Mouse (Mus musculus): ENCODE measurements around the gene Ybx1. TPM values are rescaled to one million over a fixed set of nuclear protein-coding genes. Genes with fewer than 3 reads are reported as not detected.

Ybx1 gene
- 2,013 and 2,112 TPM in 2 replicates for polyA plus RNA-seq (2012; ENCODE audit: low replicate concordance)

DNA sequence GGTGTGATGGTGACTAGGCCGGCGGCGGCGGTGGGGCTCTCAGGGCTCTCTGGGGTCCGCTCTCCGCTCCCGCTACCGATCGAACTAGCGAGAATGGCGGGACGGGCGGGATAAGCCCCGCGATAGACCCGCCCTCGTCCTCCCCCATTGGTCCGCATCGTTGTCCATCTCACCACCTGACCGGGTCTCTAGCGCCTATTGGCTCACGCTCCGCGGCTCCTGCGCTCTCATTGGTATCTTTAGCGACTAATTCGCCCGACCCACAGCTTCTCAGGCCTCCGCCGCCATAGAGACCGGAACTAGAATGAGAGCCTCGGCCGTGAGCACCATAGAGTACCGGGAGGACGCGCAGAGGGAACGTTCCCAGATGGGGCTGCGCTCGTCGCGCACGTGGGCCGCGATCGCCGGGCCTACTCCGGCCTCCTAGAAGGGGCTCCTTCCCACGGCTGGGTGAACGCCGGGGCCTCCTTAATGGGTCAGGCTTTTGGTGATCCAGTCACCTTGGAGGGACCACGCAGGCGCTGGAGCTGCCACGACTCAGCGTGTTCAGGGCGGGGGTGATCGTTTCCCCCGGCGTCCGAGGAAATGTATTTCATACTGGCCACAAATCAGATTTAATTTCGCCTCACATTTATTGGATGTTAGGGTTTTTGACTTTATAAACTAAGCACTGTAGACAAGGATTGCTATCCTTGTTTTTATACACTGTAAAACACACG is at the start of gene Ybx1:
TSS of gene Ybx1 (minus strand) at position 190 of the 719 bp plus-strand sequence.

GRCm38 (mm10) chr4:119320131-119320830 is 25.9 kb upstream of the Ybx1 start, which contains the start of gene Ppih:
TSS of gene Ppih (minus strand) at chr4:119320546.

GRCm38 (mm10) chr4:119255351-119255750 is 39.1 kb downstream of the Ybx1 start, which contains the start of gene Cldn19:
TSS of gene Cldn19 (plus strand) at chr4:119255414.

GRCm38 (mm10) chr4:119232410-119233255 is 61.8 kb downstream of the Ybx1 start, which contains the start of the genes AU022252 and P3h1:
TSS of gene AU022252 (minus strand) at chr4:119232712.
TSS of gene P3h1 (plus strand) at chr4:119232915.

Other genes starting within 250 kb of the Ybx1 start
- gene Slc2a1, start 185.9 kb downstream of the Ybx1 start, polyA plus RNA-seq (2012; ENCODE audit: low replicate concordance), result 6.2 and 10.4 TPM in 2 replicates
- 10.1 and 18.0 TPM in 2 replicates for gene Zfp691, start 120.4 kb downstream of the Ybx1 start, polyA plus RNA-seq (2012; ENCODE audit: low replicate concordance)
- gene Ermap, start 104.6 kb downstream of the Ybx1 start, polyA plus RNA-seq (2012; ENCODE audit: low replicate concordance), result 72.8 and 213 TPM in 2 replicates
- gene Svbp, start 99.3 kb downstream of the Ybx1 start, polyA plus RNA-seq (2012; ENCODE audit: low replicate concordance), result 77.9 and 129 TPM in 2 replicates
- gene Tmem269, start 76.4 kb downstream of the Ybx1 start, polyA plus RNA-seq (2012; ENCODE audit: low replicate concordance), result not detected in 2 replicates
- 12.9 and 16.1 TPM in 2 replicates for gene AU022252, start 61.9 kb downstream of the Ybx1 start, polyA plus RNA-seq (2012; ENCODE audit: low replicate concordance)
- 11.6 and 13.2 TPM in 2 replicates for gene P3h1, start 61.7 kb downstream of the Ybx1 start, polyA plus RNA-seq (2012; ENCODE audit: low replicate concordance)
- not detected in 2 replicates for gene Cldn19, start 39.2 kb downstream of the Ybx1 start, polyA plus RNA-seq (2012; ENCODE audit: low replicate concordance)
- 0.88 and 2.1 TPM in 2 replicates for gene Ppih, start 25.9 kb upstream of the Ybx1 start, polyA plus RNA-seq (2012; ENCODE audit: low replicate concordance)
- gene Ccdc30, start 120.9 kb upstream of the Ybx1 start, polyA plus RNA-seq (2012; ENCODE audit: low replicate concordance), result not detected in 2 replicates
- gene Ppcs, start 127.8 kb upstream of the Ybx1 start, polyA plus RNA-seq (2012; ENCODE audit: low replicate concordance), result 8.1 and 11.0 TPM in 2 replicates
- gene Zmynd12, start 128.2 kb upstream of the Ybx1 start, polyA plus RNA-seq (2012; ENCODE audit: low replicate concordance), result not detected in 2 replicates
- gene Rimkla, start 198.0 kb upstream of the Ybx1 start, polyA plus RNA-seq (2012; ENCODE audit: low replicate concordance), result not detected in 2 replicates
- 14.0 and 16.6 TPM in 2 replicates for gene Foxj3, start 242.4 kb upstream of the Ybx1 start, polyA plus RNA-seq (2012; ENCODE audit: low replicate concordance)
- 7.2 and 16.8 TPM in 2 replicates for gene Frg2f1, start 244.9 kb upstream of the Ybx1 start, polyA plus RNA-seq (2012; ENCODE audit: low replicate concordance)